Mouse (Mus musculus) bone marrow, adult 2 months (tissue): ENCODE measurements at regions not wholly inside any gene's neighbourhood (a gene's known extent, or its start where the extent isn't known, plus 50 kb on each side); places are given as distances from the start of the nearest gene placed in this dataset.
A peak's percentile ranks its signal among the peaks of the same experiment; 100 is the strongest.

Experiments used
- H3K27ac ChIP-seq: fragments of 200-500 bp; 2 replicates; pipeline ENCODE4 v1.5.1; 2012; ENCODE audit warnings: low read depth, mild to moderate bottlenecking, control low read depth, inconsistent platforms, low read length; ENCODE audit not compliant: control insufficient read depth, poor library complexity, insufficient read depth
- H3K4me1 ChIP-seq: fragments of 200-500 bp; 2 replicates; pipeline ENCODE4 v1.6.1; 2011; ENCODE audit warnings: low read length; ENCODE audit not compliant: control insufficient read depth, insufficient read depth
- H3K4me3 ChIP-seq: fragments of 200-500 bp; replicated peaks from 2 replicates; pipeline ENCODE3; 2011; ENCODE audit warnings: mild to moderate bottlenecking, low read depth, low read length, control low read depth; ENCODE audit not compliant: control insufficient read depth
- CTCF ChIP-seq: fragments of 200-500 bp; IDR thresholded peaks from 2 replicates; pipeline ENCODE4 v1.5.1; 2011; ENCODE audit warnings: low read length, control low read depth; ENCODE audit not compliant: control insufficient read depth, insufficient read depth
- POLR2A ChIP-seq: fragments of 200-500 bp; IDR thresholded peaks from 2 replicates; pipeline ENCODE4 v1.6.1; 2011; ENCODE audit warnings: low read depth, mild to moderate bottlenecking, control low read depth, low read length, borderline replicate concordance; ENCODE audit not compliant: control insufficient read depth
- WGBS: fragments of 180-500 bp; shearing (Covaris S2); methylation state at CpG from one replicate; pipeline ENCODE4 v1.1.7; 2018; 5-methylcytosine and 5-hydroxymethylcytosine counted together

DNA sequence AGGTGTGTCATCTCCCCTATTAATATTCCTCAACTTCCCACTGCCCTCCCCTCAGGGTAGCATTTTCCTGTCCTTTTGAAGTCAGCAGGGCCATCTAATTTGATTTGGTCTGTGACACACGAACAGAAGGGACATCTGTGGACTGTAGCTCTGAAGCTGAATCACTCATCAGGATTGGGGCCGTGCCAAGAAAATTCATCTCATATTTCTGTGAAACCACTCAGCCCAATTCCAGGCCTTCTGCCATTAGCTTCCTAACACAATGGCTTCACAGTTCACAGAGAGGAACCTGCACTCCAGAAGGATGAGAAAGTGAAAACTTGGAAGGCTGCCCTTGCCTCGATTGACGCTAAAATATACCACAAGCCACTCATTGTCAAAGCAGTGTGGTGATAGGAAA, 86.1 kb downstream of the Abhd5 start:
- WGBS: 60% methylated on average over 4 of the region's 4 CpGs

DNA sequence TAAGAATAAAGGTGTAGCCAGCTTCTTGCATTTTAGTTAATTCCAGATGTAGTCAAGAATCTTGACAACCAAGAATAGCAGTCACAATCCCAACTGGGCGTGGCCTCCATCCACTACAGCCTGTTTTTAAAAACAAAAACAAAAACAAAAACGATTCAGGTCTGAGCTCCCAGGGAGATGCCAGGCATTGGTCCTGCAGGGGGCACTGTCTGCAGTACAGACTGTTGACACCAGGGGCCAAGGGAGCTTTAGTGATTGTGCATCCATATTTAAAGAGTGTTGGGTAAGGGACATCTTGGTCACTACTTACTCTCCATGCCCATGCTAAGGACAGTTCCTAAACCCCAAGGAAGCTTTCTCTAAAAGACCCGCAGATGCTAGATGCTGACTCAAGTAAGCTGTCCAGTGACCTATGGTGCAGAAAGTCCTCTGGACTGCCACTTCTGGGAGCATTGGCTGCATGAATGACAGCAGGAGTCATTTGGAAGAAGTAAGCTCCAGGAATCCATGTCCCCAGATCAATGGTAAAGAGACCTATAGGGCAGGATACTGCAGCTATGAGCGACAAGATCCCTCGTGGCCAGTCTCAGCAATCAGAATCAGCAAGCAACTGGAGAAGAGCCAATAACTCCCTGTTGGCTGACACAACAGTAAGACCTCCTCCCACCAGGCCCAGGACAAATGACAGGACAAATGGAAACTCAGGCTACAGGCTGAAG, 95.1 kb downstream of the Abhd5 start:
- no peak overlapping the region for H3K4me3 ChIP-seq
- TF ChIP-seq POLR2A (no peak), CTCF (no peak)
- 71% methylated on average over 5 of the region's 5 CpGs for WGBS
- H3K4me1 ChIP-seq: no peaks in the 10 kb centered on the region
- H3K27ac ChIP-seq: no peak overlapping the region

More for the DNA sequence above, 86.1 kb downstream of the Abhd5 start:
- Histone ChIP-seq H3K4me3 (no peak overlapping the region), H3K27ac (no peak overlapping the region), H3K4me1 (no peaks in the 10 kb centered on the region)
- TF ChIP-seq CTCF: no peak
- no peak for TF ChIP-seq POLR2A

DNA sequence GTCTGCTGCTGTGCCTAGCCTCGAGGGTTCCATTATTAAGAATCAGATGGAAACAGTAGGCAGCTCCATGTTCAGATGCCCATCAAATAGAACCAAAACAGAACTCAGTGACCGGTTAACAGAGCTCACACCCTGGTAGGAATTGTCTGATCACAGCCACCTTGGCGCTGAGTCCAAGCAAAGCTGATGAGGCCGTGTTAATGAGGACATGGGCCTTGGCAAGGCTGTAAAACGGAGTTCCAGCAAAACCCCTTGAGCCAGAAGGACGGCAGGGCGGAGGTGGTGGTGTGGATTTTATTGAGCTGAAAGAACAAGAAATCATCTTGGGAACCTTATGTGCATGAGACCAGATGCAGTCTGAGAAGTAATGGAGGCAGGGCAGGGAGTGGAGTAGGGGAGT, 96.2 kb downstream of the Abhd5 start:
- 79% methylated on average over 7 of the region's 7 CpGs for WGBS
- no peaks in the 10 kb centered on the region for H3K4me1 ChIP-seq
- no peak overlapping the region for H3K27ac ChIP-seq
- no peak overlapping the region for H3K4me3 ChIP-seq
- no peak for TF ChIP-seq CTCF

DNA sequence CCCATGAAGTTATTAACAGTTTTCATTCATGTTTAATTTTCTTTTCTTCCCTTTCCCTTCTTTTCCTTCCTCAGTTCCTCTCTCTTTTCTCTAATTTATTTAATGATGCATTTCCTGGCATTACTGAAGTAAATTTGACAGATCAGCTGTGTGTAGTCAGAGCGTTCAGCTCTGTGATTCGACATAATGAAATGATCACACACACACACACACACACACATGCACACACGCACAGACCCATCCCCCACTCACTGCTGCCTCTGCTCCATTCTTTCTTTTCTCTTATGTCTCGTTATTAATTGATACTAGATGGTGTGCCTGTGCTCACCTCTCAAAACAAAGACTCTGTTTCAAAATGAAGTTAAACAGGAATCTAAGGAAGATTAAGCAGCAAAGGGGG, 96.9 kb downstream of the Abhd5 start:
- TF ChIP-seq CTCF (no peak), POLR2A (no peak)
- no peak overlapping the region for H3K4me3 ChIP-seq
- WGBS: 80% methylated on average over 4 of the region's 4 CpGs
- no peak overlapping the region for H3K27ac ChIP-seq
- no peaks in the 10 kb centered on the region for H3K4me1 ChIP-seq

DNA sequence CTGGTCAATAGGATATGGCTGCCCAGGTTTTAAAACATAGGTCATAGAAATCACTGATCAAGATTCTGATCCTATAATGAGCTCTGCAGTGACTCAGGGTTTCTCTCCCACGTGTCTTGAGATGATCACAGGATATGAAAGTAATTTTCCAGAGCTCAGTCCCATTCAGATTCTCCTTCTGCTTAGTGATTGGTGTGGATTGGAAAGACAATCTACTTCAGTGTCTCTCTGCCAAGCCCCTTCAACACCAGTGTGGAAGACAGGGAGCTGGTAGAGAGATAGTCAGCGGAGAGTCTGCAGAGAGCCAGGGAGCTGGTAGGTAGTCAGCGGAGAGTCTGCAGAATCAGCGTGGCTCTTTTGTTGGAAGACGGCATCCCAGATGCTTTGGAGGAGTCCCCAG, 99.1 kb downstream of the Abhd5 start:
- Histone ChIP-seq H3K4me3 (no peak overlapping the region), H3K27ac (no peak overlapping the region), H3K4me1 (no peaks in the 10 kb centered on the region)
- TF ChIP-seq POLR2A (no peak), CTCF (no peak)
- WGBS: 70% methylated on average over 5 of the region's 5 CpGs

DNA sequence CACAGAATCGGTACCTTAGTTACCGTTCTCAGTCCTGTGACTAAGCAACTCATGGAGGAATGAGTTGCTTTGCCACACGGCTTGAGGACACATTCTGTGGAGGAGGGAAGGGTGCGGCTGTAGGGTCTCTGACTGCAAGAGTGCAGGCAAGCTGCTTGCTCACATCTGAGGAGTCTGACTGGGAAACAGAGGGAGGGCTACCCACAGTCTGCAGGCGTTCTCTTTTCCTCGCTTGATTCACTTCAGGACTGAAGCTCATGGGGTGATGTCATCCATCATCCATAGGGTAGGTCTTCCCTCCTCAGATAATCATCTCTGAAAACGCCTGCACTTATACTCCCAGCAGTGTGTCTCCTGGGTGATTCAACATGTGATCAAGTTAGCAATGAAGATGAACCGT, 103.9 kb downstream of the Abhd5 start:
- Histone ChIP-seq H3K4me1 (no peaks in the 10 kb centered on the region), H3K4me3 (no peak overlapping the region), H3K27ac (no peak overlapping the region)
- TF ChIP-seq CTCF (no peak), POLR2A (no peak)
- WGBS: 71% methylated on average over 8 of the region's 8 CpGs

DNA sequence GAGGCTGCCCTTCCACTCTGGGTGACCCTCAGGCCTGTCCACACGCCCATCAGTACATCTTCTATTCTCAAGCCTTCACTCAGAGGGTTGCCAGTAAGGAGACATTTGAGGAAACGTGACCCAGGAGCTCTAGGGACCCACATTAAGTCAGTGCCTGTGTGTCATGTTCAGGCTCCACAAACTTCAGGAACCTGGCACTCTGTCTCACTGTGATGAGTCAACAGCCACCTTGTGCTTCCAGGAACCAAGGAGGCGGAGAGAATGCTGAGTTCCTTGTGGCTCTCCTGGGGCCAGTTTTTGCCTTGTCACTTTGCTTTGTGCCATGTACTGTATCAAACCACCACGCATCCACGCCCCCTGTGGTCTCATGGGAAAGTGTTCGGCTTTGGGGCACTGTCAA, 104.4 kb downstream of the Abhd5 start:
- WGBS: 39% methylated on average over 6 of the region's 6 CpGs
- Histone ChIP-seq H3K27ac (no peak overlapping the region), H3K4me3 (no peak overlapping the region), H3K4me1 (no peaks in the 10 kb centered on the region)
- TF ChIP-seq POLR2A (no peak), CTCF (no peak)

DNA sequence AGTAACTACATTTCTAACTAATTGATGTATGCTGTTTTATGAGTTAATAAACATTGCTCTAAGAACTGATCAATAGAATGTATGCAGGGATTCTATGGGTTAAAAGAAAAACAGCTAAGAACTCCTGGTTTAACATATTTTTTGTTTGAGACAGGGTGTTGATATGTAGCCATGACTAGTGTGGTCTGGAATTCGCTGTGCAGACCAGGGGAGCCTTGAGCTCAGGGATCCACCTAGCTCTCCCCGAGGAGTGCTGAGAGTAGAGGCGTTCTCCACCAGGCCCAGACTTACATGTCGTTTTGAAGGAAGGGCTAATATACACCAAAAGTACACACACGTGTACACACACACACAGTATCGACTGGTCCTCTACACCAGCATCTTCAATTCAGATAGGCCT, 108.1 kb downstream of the Abhd5 start:
- WGBS: 76% methylated on average over 6 of the region's 6 CpGs

DNA sequence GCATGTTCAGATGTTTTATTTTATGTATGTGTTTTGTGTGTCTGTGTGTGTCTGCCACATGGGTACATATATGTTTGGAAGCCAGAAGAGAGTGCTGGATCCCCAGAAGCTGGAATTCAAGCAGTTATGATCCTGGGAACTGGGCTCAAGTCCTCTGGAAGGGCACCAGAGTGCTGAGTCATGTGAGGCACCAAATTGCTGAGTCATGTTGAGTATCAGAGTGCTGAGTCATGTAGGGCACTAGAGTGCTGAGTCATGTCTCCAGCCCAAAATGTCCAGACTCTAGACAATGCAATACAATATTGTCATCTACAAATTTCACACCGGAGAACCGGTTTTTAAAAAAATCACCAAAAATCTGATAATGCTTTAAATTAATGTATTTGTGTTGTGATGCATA, 120.1 kb downstream of the Abhd5 start:
- no peak for TF ChIP-seq POLR2A
- TF ChIP-seq CTCF: no peak

More for the DNA sequence above, 108.1 kb downstream of the Abhd5 start:
- no peaks in the 10 kb centered on the region for H3K4me1 ChIP-seq
- H3K4me3 ChIP-seq: no peak overlapping the region
- TF ChIP-seq CTCF (no peak), POLR2A (no peak)
- no peak overlapping the region for H3K27ac ChIP-seq

DNA sequence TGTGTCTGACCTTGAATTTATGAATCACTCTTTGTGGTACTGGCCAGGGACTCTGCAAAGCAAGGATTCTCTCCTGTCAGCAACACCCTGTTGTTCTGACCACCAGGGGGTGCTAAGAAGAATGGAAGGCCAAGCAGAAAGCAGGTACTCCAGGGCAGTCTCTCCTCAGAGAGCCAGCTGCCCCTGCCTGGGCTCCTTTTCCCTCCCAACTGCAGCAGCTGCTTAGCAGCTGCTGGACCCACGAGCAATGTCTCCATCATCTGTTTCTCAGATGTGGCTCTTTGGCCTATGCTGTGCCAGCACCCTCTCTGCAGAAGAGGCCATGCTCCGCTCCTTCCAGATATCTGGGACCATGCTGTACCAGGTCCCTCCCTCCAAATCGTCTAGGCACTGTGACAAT, 124.9 kb downstream of the Abhd5 start:
- TF ChIP-seq CTCF (peak; percentile 31; the same call in 1 of the 2 replicates), POLR2A (no peak)
- 51% methylated on average over 3 of the region's 3 CpGs for WGBS
- H3K4me3 ChIP-seq: no peak overlapping the region
- H3K4me1 ChIP-seq: no peaks in the 10 kb centered on the region
- no peak overlapping the region for H3K27ac ChIP-seq

More for the DNA sequence above, 120.1 kb downstream of the Abhd5 start:
- no peaks in the 10 kb centered on the region for H3K4me1 ChIP-seq
- no peak overlapping the region for H3K4me3 ChIP-seq
- H3K27ac ChIP-seq: no peak overlapping the region
- 94% methylated on average over 2 of the region's 2 CpGs for WGBS
